Comparison of ENCODE assay signal across 19 mouse cellular contexts in genomic region chr10:5239680-5240079, GRCm38 (mm10).
A peak's percentile ranks its signal among the peaks of the same experiment; 100 is the strongest.
DNase-seq lines count a peak whose midpoint lies in the region; ATAC-seq lines count a peak whose summit lies in the region.
"Had no signal": no experiment of that assay in that cellular context is flagged by ENCODE, and none has a peak within 500 bp of the region (broad histone marks: within the 10 kb centered on the region; RNA-seq: fewer than 3 reads in every experiment).

No protein-coding gene starts in this region.

- no peaks in the 10 kb centered on the region for H3K9me3 ChIP-seq in forebrain, embryonic 13.5 days (replicated peaks)
- no peaks in the 10 kb centered on the region for H3K9me3 ChIP-seq in forebrain, embryonic 11.5 days (ENCODE audit: control insufficient read depth, low read length)
- no peaks in the 10 kb centered on the region for H3K9me3 ChIP-seq in hindbrain, embryonic 14.5 days (ENCODE audit: control insufficient read depth, low read length)
- H3K9me3 ChIP-seq in hindbrain, embryonic 12.5 days (replicated peaks): no peaks in the 10 kb centered on the region
- H3K9me3 ChIP-seq in neural tube, embryonic 14.5 days (ENCODE audit: control insufficient read depth, low read length): no peaks in the 10 kb centered on the region
- no peaks in the 10 kb centered on the region for H3K9me3 ChIP-seq in neural tube, embryonic 15.5 days (replicated peaks)
- H3K9me3 ChIP-seq: embryonic facial prominence, embryonic 13.5 days; heart, embryonic 15.5 days; hindbrain, embryonic 15.5 days had no signal

- no peaks in the 10 kb centered on the region for H3K36me3 ChIP-seq in forebrain, embryonic 13.5 days (ENCODE audit: poor library complexity, severe bottlenecking)
- H3K36me3 ChIP-seq in forebrain, embryonic 11.5 days (ENCODE audit: control insufficient read depth, insufficient read depth, low read length): no peaks in the 10 kb centered on the region
- peaks cover 5% of the 10 kb centered on the region; the same call in 1 of the 2 replicates for H3K36me3 ChIP-seq in hindbrain, embryonic 14.5 days (replicated peaks; ENCODE audit: control insufficient read depth, insufficient read depth)
- H3K36me3 ChIP-seq in hindbrain, embryonic 12.5 days: no peaks in the 10 kb centered on the region
- no peaks in the 10 kb centered on the region for H3K36me3 ChIP-seq in neural tube, embryonic 14.5 days (ENCODE audit: control insufficient read depth, insufficient read depth, low read length)
- no peaks in the 10 kb centered on the region for H3K36me3 ChIP-seq in neural tube, embryonic 15.5 days
- H3K36me3 ChIP-seq: hindbrain, embryonic 15.5 days had no signal

- no peak overlapping the region for H3K4me3 ChIP-seq in forebrain, embryonic 13.5 days
- H3K4me3 ChIP-seq in forebrain, embryonic 11.5 days (ENCODE audit: low read depth, low read length): no peak overlapping the region
- no peak overlapping the region for H3K4me3 ChIP-seq in hindbrain, embryonic 14.5 days (replicated peaks; ENCODE audit: low read length)
- no peak overlapping the region for H3K4me3 ChIP-seq in hindbrain, embryonic 12.5 days
- H3K4me3 ChIP-seq in neural tube, embryonic 14.5 days (ENCODE audit: low read depth, low read length): no peak overlapping the region
- H3K4me3 ChIP-seq in neural tube, embryonic 15.5 days (replicated peaks): no peak overlapping the region
- H3K4me3 ChIP-seq: embryonic facial prominence, embryonic 13.5 days; heart, adult 2 months; heart, embryonic 15.5 days; hindbrain, embryonic 15.5 days had no signal

- H3K4me2 ChIP-seq in forebrain, embryonic 13.5 days: no peak overlapping the region
- no peak overlapping the region for H3K4me2 ChIP-seq in forebrain, embryonic 11.5 days (ENCODE audit: low read depth, low read length, severe bottlenecking)
- no peak overlapping the region for H3K4me2 ChIP-seq in hindbrain, embryonic 14.5 days (replicated peaks)
- H3K4me2 ChIP-seq in hindbrain, embryonic 12.5 days (replicated peaks): no peak overlapping the region
- H3K4me2 ChIP-seq in neural tube, embryonic 14.5 days (ENCODE audit: low read depth, low read length): no peak overlapping the region
- H3K4me2 ChIP-seq in neural tube, embryonic 15.5 days: no peak overlapping the region
- H3K4me2 ChIP-seq: embryonic facial prominence, embryonic 13.5 days; heart, embryonic 11.5 days; heart, embryonic 15.5 days; hindbrain, embryonic 15.5 days had no signal

- H3K27ac ChIP-seq in forebrain, embryonic 13.5 days: no peak overlapping the region
- no peak overlapping the region for H3K27ac ChIP-seq in forebrain, embryonic 11.5 days (ENCODE audit: low read depth, low read length)
- no peak overlapping the region for H3K27ac ChIP-seq in hindbrain, embryonic 14.5 days
- H3K27ac ChIP-seq in hindbrain, embryonic 12.5 days: no peak overlapping the region
- H3K27ac ChIP-seq in neural tube, embryonic 14.5 days (ENCODE audit: low read depth, low read length): no peak overlapping the region
- H3K27ac ChIP-seq in neural tube, embryonic 15.5 days (replicated peaks): no peak overlapping the region
- H3K27ac ChIP-seq: embryonic facial prominence, embryonic 13.5 days; heart, adult 2 months; heart, embryonic 15.5 days; hindbrain, embryonic 15.5 days had no signal

- no peak overlapping the region for H3K9ac ChIP-seq in forebrain, embryonic 13.5 days
- H3K9ac ChIP-seq in forebrain, embryonic 11.5 days (ENCODE audit: low read length): no peak overlapping the region
- no peak overlapping the region for H3K9ac ChIP-seq in hindbrain, embryonic 14.5 days
- no peak overlapping the region for H3K9ac ChIP-seq in hindbrain, embryonic 12.5 days
- H3K9ac ChIP-seq in neural tube, embryonic 14.5 days (replicated peaks; ENCODE audit: low read depth, low read length): no peak overlapping the region
- H3K9ac ChIP-seq in neural tube, embryonic 15.5 days (replicated peaks): no peak overlapping the region
- H3K9ac ChIP-seq: embryonic facial prominence, embryonic 13.5 days; heart, embryonic 15.5 days; hindbrain, embryonic 15.5 days had no signal

- peak; percentile 50 for ATAC-seq in forebrain, embryonic 13.5 days
- ATAC-seq in forebrain, embryonic 11.5 days (replicated peaks; ENCODE audit: low FRiP score): no peak
- ATAC-seq in hindbrain, embryonic 14.5 days (ENCODE audit: low FRiP score): peak; percentile 59; the same call in 1 of the 2 replicates
- ATAC-seq in hindbrain, embryonic 12.5 days (ENCODE audit: low FRiP score): no peak; the same call in 1 of the 2 replicates
- peak; percentile 56; the same call in 1 of the 2 replicates for ATAC-seq in neural tube, embryonic 14.5 days (ENCODE audit: low read depth)
- ATAC-seq in neural tube, embryonic 15.5 days (ENCODE audit: low FRiP score): no peak; the same call in 1 of the 2 replicates

- peaks cover 3% of the 10 kb centered on the region; the same call in 1 of the 2 replicates for H3K4me1 ChIP-seq in forebrain, embryonic 13.5 days
- H3K4me1 ChIP-seq in forebrain, embryonic 11.5 days (replicated peaks; ENCODE audit: control insufficient read depth, insufficient read depth, low read length): no peaks in the 10 kb centered on the region
- no peaks in the 10 kb centered on the region for H3K4me1 ChIP-seq in hindbrain, embryonic 14.5 days (replicated peaks; ENCODE audit: control insufficient read depth, insufficient read depth, low read length)
- H3K4me1 ChIP-seq in hindbrain, embryonic 12.5 days: no peaks in the 10 kb centered on the region
- no peaks in the 10 kb centered on the region for H3K4me1 ChIP-seq in neural tube, embryonic 14.5 days (ENCODE audit: control insufficient read depth, insufficient read depth, low read length)
- no peaks in the 10 kb centered on the region for H3K4me1 ChIP-seq in neural tube, embryonic 15.5 days
- H3K4me1 ChIP-seq: heart, embryonic 15.5 days; hindbrain, embryonic 15.5 days had no signal

- 50% methylated on average over 4 of the region's 4 CpGs for WGBS in forebrain, embryonic 13.5 days
- WGBS in forebrain, embryonic 11.5 days: 74% methylated on average over 4 of the region's 4 CpGs
- WGBS in hindbrain, embryonic 14.5 days: 39% methylated on average over 4 of the region's 4 CpGs
- WGBS in hindbrain, embryonic 12.5 days: 53% methylated on average over 4 of the region's 4 CpGs
- 51% methylated on average over 4 of the region's 4 CpGs for whole genome bisulfite sequencing in neural tube, embryonic 14.5 days
- WGBS in neural tube, embryonic 15.5 days: 40% methylated on average over 4 of the region's 4 CpGs

- DNase-seq in forebrain, embryonic 11.5 days (ENCODE audit: low spot score): no peak
- DNase-seq in hindbrain, embryonic 14.5 days (ENCODE audit: low spot score): no peak
- DNase-seq in cerebellum, postnatal 25 days: no peak
- DNase-seq: adrenal gland, postnatal 10 days; cerebellum, adult 11-12 months; cerebellum, adult 9-10 months; cerebellum, postnatal 36 days; gastrocnemius, postnatal 10 days; heart, adult 2 months; heart, postnatal 14 days; kidney, adult 11 months had no signal

- no peaks in the 10 kb centered on the region for H3K27me3 ChIP-seq in forebrain, embryonic 13.5 days
- no peaks in the 10 kb centered on the region for H3K27me3 ChIP-seq in forebrain, embryonic 11.5 days (ENCODE audit: control insufficient read depth, insufficient read depth, low read length)
- H3K27me3 ChIP-seq in hindbrain, embryonic 14.5 days (ENCODE audit: control insufficient read depth, insufficient read depth, low read length): no peaks in the 10 kb centered on the region
- H3K27me3 ChIP-seq in hindbrain, embryonic 12.5 days: no peaks in the 10 kb centered on the region
- H3K27me3 ChIP-seq in neural tube, embryonic 14.5 days (ENCODE audit: control insufficient read depth, insufficient read depth, low read length): no peaks in the 10 kb centered on the region
- H3K27me3 ChIP-seq in neural tube, embryonic 15.5 days (replicated peaks): no peaks in the 10 kb centered on the region
- H3K27me3 ChIP-seq: embryonic facial prominence, embryonic 13.5 days; heart, embryonic 15.5 days; hindbrain, embryonic 15.5 days had no signal

Comparison
In these comparisons a context has a peak if more than half of its experiments do, and no peak if none do; other contexts are left out.
1. ATAC-seq: peak in forebrain, embryonic 13.5 days (single experiment), hindbrain, embryonic 14.5 days (single experiment) and neural tube, embryonic 14.5 days (single experiment); none in forebrain, embryonic 11.5 days (single experiment), hindbrain, embryonic 12.5 days (single experiment) and neural tube, embryonic 15.5 days (single experiment).